Mouse (Mus musculus) liver, adult 2 months (tissue): ENCODE results near the gene Cep57.

Source experiments
- CTCF ChIP-seq: fragments of 200-500 bp; IDR thresholded peaks from 2 replicates; pipeline ENCODE4 v1.5.1; 2011; ENCODE audit warnings: low read depth, low read length, control low read depth
- POLR2A ChIP-seq: fragments of 200-500 bp; IDR thresholded peaks from 2 replicates; pipeline ENCODE4 v1.6.1; 2011; ENCODE audit warnings: low read length, control low read depth; ENCODE audit not compliant: insufficient read depth; ENCODE audit errors: extremely low read depth

- no peak for TF ChIP-seq CTCF
- TF ChIP-seq POLR2A = no peak
These were observed 47.5 kb upstream of the Cep57 start for GRCm38 (mm10) chr9:13874359-13874758.
